Comparison of ENCODE assay signal across 8 mouse cellular contexts in the genomic region with DNA sequence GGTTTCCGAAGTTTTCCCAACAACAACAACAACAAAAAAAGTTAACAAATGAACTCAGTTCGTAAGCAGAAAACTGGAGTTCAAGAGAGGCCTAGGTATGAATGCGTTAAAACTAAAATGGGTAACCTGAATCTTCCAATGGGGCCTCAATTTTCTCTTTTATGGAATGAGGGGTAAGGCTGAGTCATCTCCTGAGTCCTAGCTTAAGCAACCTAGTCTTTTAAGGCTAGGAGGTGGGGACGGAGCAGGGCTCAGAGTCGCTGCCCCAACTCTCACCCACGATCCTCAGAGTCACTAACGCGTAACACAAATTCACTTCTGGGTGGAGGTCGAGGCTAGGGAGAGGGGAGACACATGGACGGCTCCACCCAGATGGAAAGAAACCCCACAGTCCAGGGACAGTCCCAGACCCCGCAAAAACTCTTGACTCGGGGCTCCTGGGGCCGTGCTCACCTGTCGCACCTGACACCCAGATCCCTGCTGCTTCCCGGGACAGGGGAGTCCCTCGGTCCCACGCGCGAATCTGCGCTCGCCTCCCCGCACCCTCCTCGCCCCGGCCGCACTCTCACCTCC. TPM values are rescaled to one million over a fixed set of nuclear protein-coding genes. Genes with fewer than 3 reads are reported as not detected.
DNase-seq lines count a peak whose midpoint lies in the region; ATAC-seq lines count a peak whose summit lies in the region.

No protein-coding gene starts in this region.

- DNase-seq in embryo, embryonic 10.5 days (ENCODE audit: low spot score), result peak; percentile 28
- DNase-seq in embryo, embryonic 10 days (ENCODE audit: low spot score), result no peak
- peak; percentile 49 for DNase-seq in 3T3-L1 (ENCODE audit: low read depth, low spot score)
- DNase-seq in gastrocnemius, postnatal 4 days (ENCODE audit: low spot score in 2 of 2), result no peak
- DNase-seq in spleen, postnatal 4 days (ENCODE audit: low spot score in 2 of 2), result no peak

- H3K4me3 ChIP-seq in limb, embryonic 13.5 days, result peak overlapping the region; percentile 86
- peak overlapping the region; percentile 85 for H3K4me3 ChIP-seq in neural tube, embryonic 14.5 days (ENCODE audit: low read depth, low read length)

- H3K36me3 ChIP-seq in limb, embryonic 13.5 days, result peaks cover 22% of the 10 kb centered on the region
- H3K36me3 ChIP-seq in neural tube, embryonic 14.5 days (ENCODE audit: control insufficient read depth, insufficient read depth, low read length), result no peaks in the 10 kb centered on the region

- H3K9me3 ChIP-seq in limb, embryonic 13.5 days, result no peaks in the 10 kb centered on the region
- H3K9me3 ChIP-seq in neural tube, embryonic 14.5 days (ENCODE audit: control insufficient read depth, low read length), result no peaks in the 10 kb centered on the region

- H3K4me1 ChIP-seq in limb, embryonic 13.5 days, result peaks cover 17% of the 10 kb centered on the region
- H3K4me1 ChIP-seq in neural tube, embryonic 14.5 days (ENCODE audit: control insufficient read depth, insufficient read depth, low read length), result no peaks in the 10 kb centered on the region

- H3K9ac ChIP-seq in limb, embryonic 13.5 days, result peak overlapping the region; percentile 87
- H3K9ac ChIP-seq in neural tube, embryonic 14.5 days (replicated peaks; ENCODE audit: low read depth, low read length), result peak overlapping the region; percentile 79

- H3K4me2 ChIP-seq in limb, embryonic 13.5 days (replicated peaks), result peak overlapping the region; percentile 83
- H3K4me2 ChIP-seq in neural tube, embryonic 14.5 days (ENCODE audit: low read depth, low read length), result peak overlapping the region; percentile 83

- peak; percentile 44 for ATAC-seq in erythroblast, adult 5-6 weeks (replicated peaks; ENCODE audit: low FRiP score, poor library complexity, severe bottlenecking)
- no peak; the same call in 1 of the 2 replicates for ATAC-seq in limb, embryonic 13.5 days (ENCODE audit: low FRiP score, low read depth)
- peak; percentile 64 for ATAC-seq in neural tube, embryonic 14.5 days (ENCODE audit: low read depth)

- WGBS in limb, embryonic 13.5 days, result 7% methylated on average over 21 of the region's 25 CpGs
- WGBS in neural tube, embryonic 14.5 days, result 8% methylated on average over 23 of the region's 25 CpGs

- no peaks in the 10 kb centered on the region for H3K27me3 ChIP-seq in limb, embryonic 13.5 days
- no peaks in the 10 kb centered on the region for H3K27me3 ChIP-seq in neural tube, embryonic 14.5 days (ENCODE audit: control insufficient read depth, insufficient read depth, low read length)

- no peak overlapping the region for H3K27ac ChIP-seq in limb, embryonic 13.5 days
- no peak overlapping the region for H3K27ac ChIP-seq in neural tube, embryonic 14.5 days (ENCODE audit: low read depth, low read length)

RNA-seq across cellular contexts. Expression of gene Rexo2, which starts 0.5 kb away (rescaled TPM):
- 47.8 and 50.8 TPM in 2 replicates for total RNA-seq in erythroblast, adult 5-6 weeks (2015; ENCODE audit: low replicate concordance)
- total RNA-seq in erythroblast, adult 5-6 weeks (2017; ENCODE audit: low replicate concordance), result 26.6 and 36.7 TPM in 2 replicates
- 106 and 114 TPM in 2 replicates for polyA plus RNA-seq in limb, embryonic 13.5 days (2015; fragmentation: Nextera tagmentation; extraction: Ambion mirVana)
- polyA plus RNA-seq in neural tube, embryonic 14.5 days (2014; fragmentation: Nextera tagmentation; extraction: Ambion mirVana), result 87.1 and 93.9 TPM in 2 replicates
- total RNA-seq in gastrocnemius, postnatal 4 days (2021), result 10 to 100 TPM; 56.4 TPM

RNA-seq across cellular contexts. Expression of gene Rbm7, which starts 15.2 kb away (rescaled TPM):
- total RNA-seq in erythroblast, adult 5-6 weeks (2015; ENCODE audit: low replicate concordance), result 29.2 and 38.9 TPM in 2 replicates
- 31.5 and 31.8 TPM in 2 replicates for total RNA-seq in erythroblast, adult 5-6 weeks (2017; ENCODE audit: low replicate concordance)
- 130 and 136 TPM in 2 replicates for polyA plus RNA-seq in limb, embryonic 13.5 days (2015; fragmentation: Nextera tagmentation; extraction: Ambion mirVana)
- 90.5 and 104 TPM in 2 replicates for polyA plus RNA-seq in neural tube, embryonic 14.5 days (2014; fragmentation: Nextera tagmentation; extraction: Ambion mirVana)
- 10 to 100 TPM; 31.9 to 32.9 TPM for total RNA-seq in gastrocnemius, postnatal 4 days (2021)

RNA-seq across cellular contexts. Expression of gene Gm5617, which starts 15.3 kb away (rescaled TPM):
- not detected in 2 replicates for total RNA-seq in erythroblast, adult 5-6 weeks (2015; ENCODE audit: low replicate concordance)
- 1.6 and 3.2 TPM in 2 replicates for total RNA-seq in erythroblast, adult 5-6 weeks (2017; ENCODE audit: low replicate concordance)
- polyA plus RNA-seq in limb, embryonic 13.5 days (2015; fragmentation: Nextera tagmentation; extraction: Ambion mirVana), result 31.5 and 34.1 TPM in 2 replicates
- 26.5 TPM in 2 replicates for polyA plus RNA-seq in neural tube, embryonic 14.5 days (2014; fragmentation: Nextera tagmentation; extraction: Ambion mirVana)
- 10 to 100 TPM; 13.8 to 24.5 TPM for total RNA-seq in gastrocnemius, postnatal 4 days (2021)

Comparison
In these comparisons a context has a peak if more than half of its experiments do, and no peak if none do; other contexts are left out.
1. DNase-seq: peak in embryo, embryonic 10.5 days (single experiment) and 3T3-L1 (single experiment); none in embryo, embryonic 10 days (single experiment), gastrocnemius, postnatal 4 days (0 of 2) and spleen, postnatal 4 days (0 of 2).